Mouse (Mus musculus): ENCODE measurements around the gene Zfp473.
A peak's percentile ranks its signal among the peaks of the same experiment; 100 is the strongest.
"Not testable (repeated sequence)": the region's sequence is repeated elsewhere in the genome, so short reads cannot be mapped to it uniquely, and the experiment has no call there.

The Zfp473 gene

GRCm38 (mm10) chr7:44724316-44724715 is 26.5 kb downstream of the Zfp473 start:
- ATAC-seq (ENCODE audit: insufficient number of reproducible peaks, low FRiP score, low TSS enrichment) = no peak

GRCm38 (mm10) chr7:44722058-44722457 is 28.8 kb downstream of the Zfp473 start:
- ATAC-seq (ENCODE audit: insufficient number of reproducible peaks, low FRiP score, low TSS enrichment) = no peak

GRCm38 (mm10) chr7:44709881-44710280 is 41.0 kb downstream of the Zfp473 start:
- no peak for ATAC-seq (ENCODE audit: insufficient number of reproducible peaks, low FRiP score, low TSS enrichment)

GRCm38 (mm10) chr7:44708574-44708973 is 42.3 kb downstream of the Zfp473 start, which contains the start of gene Izumo2:
Izumo2 (plus strand) TSS chr7:44708742.
- ATAC-seq (ENCODE audit: insufficient number of reproducible peaks, low FRiP score, low TSS enrichment) = no peak

GRCm38 (mm10) chr7:44708093-44708492 is 42.8 kb downstream of the Zfp473 start:
- not testable (repeated sequence) for ATAC-seq (ENCODE audit: insufficient number of reproducible peaks, low FRiP score, low TSS enrichment)

GRCm38 (mm10) chr7:44707169-44707675 is 43.6 kb downstream of the Zfp473 start:
- no peak for ATAC-seq (ENCODE audit: insufficient number of reproducible peaks, low FRiP score, low TSS enrichment)

GRCm38 (mm10) chr7:44706322-44706721 is 44.5 kb downstream of the Zfp473 start:
- ATAC-seq (ENCODE audit: insufficient number of reproducible peaks, low FRiP score, low TSS enrichment) = no peak

GRCm38 (mm10) chr7:44705086-44705485 is 45.8 kb downstream of the Zfp473 start:
- ATAC-seq (ENCODE audit: insufficient number of reproducible peaks, low FRiP score, low TSS enrichment) = no peak

- ATAC-seq (ENCODE audit: insufficient number of reproducible peaks, low FRiP score, low TSS enrichment) = no peak
Observed at GRCm38 (mm10) chr7:44704363-44704762, 46.5 kb downstream of the Zfp473 start.

- no peak for ATAC-seq (ENCODE audit: insufficient number of reproducible peaks, low FRiP score, low TSS enrichment)
Observed at GRCm38 (mm10) chr7:44702985-44703384, 47.9 kb downstream of the Zfp473 start.

- ATAC-seq (ENCODE audit: insufficient number of reproducible peaks, low FRiP score, low TSS enrichment) = peak; percentile 70; the same call in 1 of the 2 replicates
Observed at GRCm38 (mm10) chr7:44701921-44702320, 48.9 kb downstream of the Zfp473 start.

- no peak for ATAC-seq (ENCODE audit: insufficient number of reproducible peaks, low FRiP score, low TSS enrichment)
Observed at GRCm38 (mm10) chr7:44697980-44698379, 52.9 kb downstream of the Zfp473 start.

GRCm38 (mm10) chr7:44697191-44697710 is 53.6 kb downstream of the Zfp473 start:
- no peak for ATAC-seq (ENCODE audit: insufficient number of reproducible peaks, low FRiP score, low TSS enrichment)

GRCm38 (mm10) chr7:44695223-44695622 is 55.6 kb downstream of the Zfp473 start:
- ATAC-seq (ENCODE audit: insufficient number of reproducible peaks, low FRiP score, low TSS enrichment) = no peak

GRCm38 (mm10) chr7:44693427-44694175 is 57.2 kb downstream of the Zfp473 start:
- no peak for ATAC-seq (ENCODE audit: insufficient number of reproducible peaks, low FRiP score, low TSS enrichment)

GRCm38 (mm10) chr7:44689331-44689730 is 61.5 kb downstream of the Zfp473 start:
- no peak for ATAC-seq (ENCODE audit: insufficient number of reproducible peaks, low FRiP score, low TSS enrichment)

- no peak for ATAC-seq (ENCODE audit: insufficient number of reproducible peaks, low FRiP score, low TSS enrichment)
Observed at GRCm38 (mm10) chr7:44688890-44689289, 62.0 kb downstream of the Zfp473 start.

- no peak for ATAC-seq (ENCODE audit: insufficient number of reproducible peaks, low FRiP score, low TSS enrichment)
Observed at GRCm38 (mm10) chr7:44685531-44686402, 65.1 kb downstream of the Zfp473 start.

GRCm38 (mm10) chr7:44683656-44684055 is 67.2 kb downstream of the Zfp473 start:
- no peak for ATAC-seq (ENCODE audit: insufficient number of reproducible peaks, low FRiP score, low TSS enrichment)

Measured in cerebellum, adult (tissue).